Mouse (Mus musculus) embryonic facial prominence, embryonic 15.5 days (tissue): ENCODE measurements at regions not wholly inside any gene's neighbourhood (a gene's known extent, or its start where the extent isn't known, plus 50 kb on each side); places are given as distances from the start of the nearest gene placed in this dataset.

ENCODE experiments used
- ATAC-seq: fragments of 200-750 bp; cut with Nextera tagmentation; 2 replicates; pipeline ENCODE4 v1.8.0; 2017; ENCODE audit warnings: low read depth, moderate TSS enrichment; ENCODE audit not compliant: insufficient number of reproducible peaks, low FRiP score, low TSS enrichment
- H3K27ac ChIP-seq: fragments of 300-500 bp; sonication (generic); replicated peaks from 2 replicates; pipeline ENCODE4 v1.5.1; 2015; ENCODE audit warnings: mild to moderate bottlenecking, inconsistent platforms
- H3K27me3 ChIP-seq: fragments of 300-500 bp; sonication (generic); 2 replicates; pipeline ENCODE4 v1.6.1; 2015; ENCODE audit warnings: inconsistent platforms
- H3K36me3 ChIP-seq: fragments of 300-500 bp; sonication (generic); 2 replicates; pipeline ENCODE4 v1.6.1; 2015; ENCODE audit warnings: mild to moderate bottlenecking, inconsistent platforms
- H3K4me1 ChIP-seq: fragments of 300-500 bp; sonication (generic); 2 replicates; pipeline ENCODE4 v1.6.1; 2015; ENCODE audit warnings: inconsistent platforms
- H3K4me2 ChIP-seq: fragments of 300-500 bp; sonication (generic); replicated peaks from 2 replicates; pipeline ENCODE4 v1.6.1; 2015; ENCODE audit warnings: mild to moderate bottlenecking, inconsistent platforms
- H3K4me3 ChIP-seq: fragments of 300-500 bp; sonication (generic); replicated peaks from 2 replicates; pipeline ENCODE4 v1.5.1; 2015; ENCODE audit warnings: mild to moderate bottlenecking, inconsistent platforms
- H3K9ac ChIP-seq: fragments of 300-500 bp; sonication (generic); 2 replicates; pipeline ENCODE4 v1.6.1; 2015; ENCODE audit warnings: inconsistent platforms
- H3K9me3 ChIP-seq: fragments of 300-500 bp; sonication (generic); replicated peaks from 2 replicates; pipeline ENCODE4 v1.6.1; 2016; ENCODE audit warnings: inconsistent platforms
- WGBS: fragments of 180-500 bp; shearing (Covaris S2); methylation state at CpG from one replicate; pipeline ENCODE4 v1.1.7; 2015; 5-methylcytosine and 5-hydroxymethylcytosine counted together

DNA sequence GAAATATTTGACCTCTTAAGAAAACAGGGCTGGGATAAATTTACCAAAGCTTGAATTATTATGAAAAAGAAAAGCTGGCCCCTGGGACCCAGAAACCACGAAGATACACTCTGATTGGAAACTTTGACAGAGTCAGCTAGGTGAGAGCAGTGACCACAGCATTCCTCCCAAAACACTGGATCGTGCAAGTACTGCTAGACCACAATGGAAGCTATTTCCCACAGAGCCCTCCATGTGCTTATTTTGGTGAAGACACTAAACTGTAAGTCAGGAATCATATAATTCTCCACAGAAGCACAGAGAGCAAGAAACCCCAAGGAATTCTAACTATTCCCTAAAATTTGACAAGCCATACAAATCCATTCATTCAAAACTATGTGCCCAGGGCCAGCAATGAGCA is 243.6 kb upstream of the Mad2l1 start:
- Histone ChIP-seq H3K9ac (no peak overlapping the region), H3K9me3 (no peaks in the 10 kb centered on the region), H3K27ac (no peak overlapping the region), H3K4me1 (no peaks in the 10 kb centered on the region), H3K36me3 (no peaks in the 10 kb centered on the region), H3K4me2 (no peak overlapping the region), H3K4me3 (no peak overlapping the region), H3K27me3 (no peaks in the 10 kb centered on the region)
- 63% methylated on average over 2 of the region's 2 CpGs for WGBS
- ATAC-seq: no peak

DNA sequence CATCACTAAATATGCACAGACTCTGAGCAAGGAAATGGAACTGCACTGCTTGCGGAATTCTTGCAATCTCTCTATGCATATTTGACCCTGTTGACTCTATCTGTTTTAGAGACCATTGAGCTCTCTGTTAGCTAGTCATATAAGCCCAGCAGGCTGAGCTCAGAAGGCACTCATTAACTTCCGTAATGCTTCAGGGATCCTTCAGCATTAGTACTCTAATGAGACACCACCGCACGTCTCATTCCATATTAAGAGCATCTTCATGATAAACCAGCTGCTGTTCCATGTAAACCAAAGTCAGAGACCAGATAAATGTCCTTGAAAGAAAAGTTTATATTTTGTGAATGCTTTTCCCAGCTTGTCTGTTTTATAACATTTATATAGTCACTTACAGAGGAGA is 237.1 kb upstream of the Mad2l1 start:
- Histone ChIP-seq H3K4me2 (no peak overlapping the region), H3K27ac (no peak overlapping the region), H3K4me1 (no peaks in the 10 kb centered on the region), H3K36me3 (no peaks in the 10 kb centered on the region), H3K9me3 (no peaks in the 10 kb centered on the region), H3K9ac (no peak overlapping the region), H3K27me3 (no peaks in the 10 kb centered on the region), H3K4me3 (no peak overlapping the region)
- no peak for ATAC-seq
- 77% methylated on average over 4 of the region's 4 CpGs for WGBS

DNA sequence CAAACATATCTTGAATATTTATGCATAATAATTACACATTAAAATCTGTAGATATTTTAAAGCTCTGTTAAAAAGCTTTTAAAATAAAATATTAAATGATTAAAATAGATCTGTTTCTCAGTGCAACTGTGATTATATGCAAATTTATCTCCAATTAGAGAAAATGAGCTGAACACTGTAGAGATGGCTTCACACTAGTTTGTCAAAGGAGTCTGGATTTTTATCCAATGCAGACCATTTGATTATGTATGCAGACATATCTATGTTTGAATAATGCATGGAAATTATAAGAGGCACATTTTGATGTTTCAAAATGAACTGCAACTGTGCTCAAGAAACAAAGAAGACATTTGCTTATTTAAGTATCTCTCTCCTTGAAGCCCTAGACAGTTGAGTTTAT is 235.0 kb upstream of the Mad2l1 start:
- no peaks in the 10 kb centered on the region for H3K9me3 ChIP-seq
- H3K4me2 ChIP-seq: no peak overlapping the region
- no peak overlapping the region for H3K4me3 ChIP-seq
- no peak for ATAC-seq
- no peaks in the 10 kb centered on the region for H3K36me3 ChIP-seq
- H3K4me1 ChIP-seq: no peaks in the 10 kb centered on the region
- no peak overlapping the region for H3K9ac ChIP-seq
- H3K27ac ChIP-seq: no peak overlapping the region
- no peaks in the 10 kb centered on the region for H3K27me3 ChIP-seq

DNA sequence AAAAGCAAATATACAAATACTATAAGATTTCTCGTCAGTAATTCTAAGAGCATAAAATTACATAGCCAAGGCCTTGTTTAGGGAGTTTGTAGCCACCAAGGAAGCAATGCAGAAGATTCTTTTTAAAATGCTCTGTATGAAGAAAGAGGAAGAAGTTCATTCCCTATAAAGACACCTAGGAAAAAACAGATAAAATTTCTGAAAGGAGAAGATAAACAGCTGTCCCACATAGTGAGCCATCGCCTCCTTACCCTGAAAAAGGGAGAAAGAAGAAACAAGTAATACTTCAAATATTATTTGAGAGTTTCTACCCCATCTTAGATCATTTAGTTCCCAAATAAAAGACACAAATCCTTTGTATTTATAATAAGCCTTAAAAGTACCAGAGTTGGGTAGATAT is 190.3 kb upstream of the Mad2l1 start:
- no peak overlapping the region for H3K4me2 ChIP-seq
- H3K9ac ChIP-seq: no peak overlapping the region
- WGBS: 91% methylated on average over 2 of the region's 2 CpGs
- no peak overlapping the region for H3K4me3 ChIP-seq
- H3K9me3 ChIP-seq: no peaks in the 10 kb centered on the region
- ATAC-seq: no peak
- no peaks in the 10 kb centered on the region for H3K36me3 ChIP-seq
- no peak overlapping the region for H3K27ac ChIP-seq
- H3K27me3 ChIP-seq: no peaks in the 10 kb centered on the region
- no peaks in the 10 kb centered on the region for H3K4me1 ChIP-seq

DNA sequence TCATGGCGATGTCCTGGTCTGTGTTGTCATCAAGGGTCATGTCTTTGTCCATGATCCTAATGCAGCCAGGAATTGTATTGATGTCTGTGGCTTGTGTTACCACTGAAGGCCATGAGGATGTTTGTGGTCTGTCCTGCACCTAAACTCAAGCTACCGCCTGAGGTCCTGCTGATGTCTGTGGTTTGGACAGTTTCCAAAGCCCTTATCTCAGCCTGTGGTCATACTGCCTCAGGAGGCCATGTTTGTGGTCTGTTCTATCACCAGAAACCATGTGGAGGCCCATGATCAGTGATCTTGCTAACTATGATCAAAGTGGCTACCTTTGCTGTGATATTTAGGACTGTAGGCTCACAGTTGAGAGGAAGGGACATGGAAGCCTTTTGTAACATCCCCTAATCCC is 187.8 kb upstream of the Mad2l1 start:
- Histone ChIP-seq H3K4me1 (no peaks in the 10 kb centered on the region), H3K36me3 (no peaks in the 10 kb centered on the region), H3K9me3 (no peaks in the 10 kb centered on the region), H3K9ac (no peak overlapping the region), H3K27ac (no peak overlapping the region), H3K4me2 (no peak overlapping the region), H3K27me3 (no peaks in the 10 kb centered on the region), H3K4me3 (no peak overlapping the region)
- 80% methylated on average over 2 of the region's 2 CpGs for WGBS
- no peak for ATAC-seq

DNA sequence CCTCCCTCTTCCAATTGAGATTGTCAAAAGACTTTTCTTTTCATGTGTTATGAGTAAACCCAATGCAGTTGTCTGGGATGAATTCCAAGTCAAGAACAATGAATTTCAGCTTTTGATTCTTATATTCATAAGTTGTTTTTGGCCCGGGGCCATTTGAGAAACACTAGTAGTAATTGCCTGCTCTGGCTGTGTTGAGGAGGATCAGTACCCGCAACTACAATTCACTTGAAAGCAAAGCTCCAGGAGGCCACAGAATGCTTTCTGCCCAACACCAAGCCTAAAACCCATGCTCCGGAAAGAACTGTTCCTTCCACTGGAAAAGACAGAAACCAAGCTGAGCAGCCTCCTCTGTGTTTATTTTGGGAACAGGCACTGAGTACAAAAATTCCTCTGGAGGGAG is 174.1 kb upstream of the Mad2l1 start:
- WGBS: 28% methylated on average over 3 of the region's 3 CpGs
- Histone ChIP-seq H3K9me3 (no peaks in the 10 kb centered on the region), H3K9ac (no peak overlapping the region), H3K4me2 (no peak overlapping the region), H3K27me3 (no peaks in the 10 kb centered on the region), H3K27ac (no peak overlapping the region; the same call in 1 of the 2 replicates), H3K36me3 (no peaks in the 10 kb centered on the region), H3K4me3 (no peak overlapping the region), H3K4me1 (peaks cover 6% of the 10 kb centered on the region)
- no peak for ATAC-seq

DNA sequence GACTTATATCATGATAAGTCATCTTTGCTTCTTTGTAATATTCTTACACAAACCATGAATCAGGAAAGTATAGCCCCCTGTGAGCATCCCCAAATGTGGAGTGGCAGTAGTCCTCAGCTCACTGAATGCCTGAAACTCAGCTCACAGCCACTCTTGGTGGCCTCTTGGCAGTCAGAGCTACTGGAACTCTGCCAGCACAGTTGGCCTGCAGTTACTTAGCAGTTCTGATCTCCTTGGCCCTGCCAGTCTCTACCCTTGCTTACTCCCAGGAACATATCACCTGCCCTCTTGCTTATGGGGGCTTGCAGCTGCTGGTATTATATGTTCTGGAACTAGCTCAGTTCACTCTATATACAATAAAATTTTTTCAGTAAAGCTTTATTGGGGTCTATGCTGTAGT is 167.9 kb upstream of the Mad2l1 start:
- Histone ChIP-seq H3K4me1 (no peaks in the 10 kb centered on the region), H3K27ac (no peak overlapping the region), H3K4me2 (no peak overlapping the region), H3K9me3 (no peaks in the 10 kb centered on the region), H3K9ac (no peak overlapping the region), H3K36me3 (no peaks in the 10 kb centered on the region), H3K27me3 (no peaks in the 10 kb centered on the region), H3K4me3 (no peak overlapping the region)
- ATAC-seq: no peak

DNA sequence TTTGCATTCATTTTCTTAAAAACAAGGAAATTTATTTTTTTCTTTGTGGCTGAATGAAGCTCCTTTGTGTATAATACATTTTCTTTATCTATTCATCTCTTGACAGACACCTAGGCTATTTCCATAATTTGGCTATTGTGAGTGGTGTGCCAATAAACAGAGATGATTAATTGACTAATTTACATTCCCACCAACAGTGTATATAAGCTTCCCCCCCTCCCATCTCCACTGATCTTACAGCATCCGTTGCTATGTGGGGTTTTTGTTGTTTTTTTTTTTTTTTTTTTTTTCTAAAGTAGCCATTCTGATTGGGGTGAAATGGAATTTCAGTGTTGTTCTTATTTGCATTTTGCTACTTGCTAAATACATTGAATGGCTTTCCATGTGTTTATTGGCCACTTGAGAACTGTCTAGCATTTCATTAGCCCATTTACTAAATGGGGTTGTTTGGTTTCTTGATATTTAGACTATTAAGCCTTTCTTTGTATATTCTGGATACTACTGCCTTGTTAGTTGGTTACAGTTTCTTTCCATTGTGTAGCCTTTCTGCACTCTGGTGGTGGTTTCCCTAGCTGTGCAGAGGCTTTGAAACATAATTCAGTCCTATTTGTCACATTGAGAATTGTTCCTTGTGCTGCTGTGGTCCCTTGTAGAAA is 153.8 kb upstream of the Mad2l1 start:
- Histone ChIP-seq H3K27me3 (no peaks in the 10 kb centered on the region), H3K9ac (no peak overlapping the region), H3K36me3 (no peaks in the 10 kb centered on the region), H3K4me1 (no peaks in the 10 kb centered on the region), H3K27ac (no peak overlapping the region), H3K4me2 (no peak overlapping the region), H3K9me3 (no peaks in the 10 kb centered on the region), H3K4me3 (no peak overlapping the region)
- WGBS: 65% methylated on average over 1 of the region's 1 CpGs
- ATAC-seq: no peak

DNA sequence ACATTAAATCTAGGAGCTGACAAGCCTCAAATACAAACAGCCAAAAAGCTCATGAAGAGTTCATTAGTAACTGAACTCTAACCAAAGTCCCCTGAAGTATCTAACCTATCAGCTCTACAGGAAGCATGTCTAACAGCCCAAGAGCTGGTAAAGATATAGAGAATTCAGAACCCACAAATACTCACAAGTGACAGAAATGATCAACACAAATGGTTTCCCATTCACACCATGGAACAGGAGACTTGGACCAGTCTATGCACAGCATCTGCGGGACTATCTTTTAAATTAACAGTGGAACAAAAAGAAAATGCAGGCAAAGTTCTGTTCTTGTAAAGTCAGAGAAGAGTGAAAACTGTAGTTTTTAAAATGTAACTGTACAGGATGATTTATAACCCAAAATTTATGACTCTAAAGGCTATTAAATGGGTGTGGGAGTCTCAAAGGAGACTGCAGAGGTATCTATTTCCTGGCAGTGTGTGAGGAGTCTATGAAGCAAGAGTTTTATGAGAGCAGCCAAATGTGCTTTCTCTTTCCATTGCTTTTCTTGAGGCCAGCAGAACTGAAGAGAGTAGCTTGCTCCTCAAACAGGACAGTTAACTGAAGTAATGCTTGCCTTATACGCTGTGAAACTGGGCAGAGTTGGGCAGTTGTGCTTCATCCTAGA is 152.7 kb upstream of the Mad2l1 start:
- Histone ChIP-seq H3K36me3 (no peaks in the 10 kb centered on the region), H3K27me3 (no peaks in the 10 kb centered on the region), H3K4me1 (no peaks in the 10 kb centered on the region), H3K4me2 (no peak overlapping the region), H3K27ac (no peak overlapping the region), H3K9me3 (no peaks in the 10 kb centered on the region), H3K4me3 (no peak overlapping the region), H3K9ac (no peak overlapping the region)
- WGBS: 86% methylated on average over 2 of the region's 2 CpGs
- ATAC-seq: no peak

DNA sequence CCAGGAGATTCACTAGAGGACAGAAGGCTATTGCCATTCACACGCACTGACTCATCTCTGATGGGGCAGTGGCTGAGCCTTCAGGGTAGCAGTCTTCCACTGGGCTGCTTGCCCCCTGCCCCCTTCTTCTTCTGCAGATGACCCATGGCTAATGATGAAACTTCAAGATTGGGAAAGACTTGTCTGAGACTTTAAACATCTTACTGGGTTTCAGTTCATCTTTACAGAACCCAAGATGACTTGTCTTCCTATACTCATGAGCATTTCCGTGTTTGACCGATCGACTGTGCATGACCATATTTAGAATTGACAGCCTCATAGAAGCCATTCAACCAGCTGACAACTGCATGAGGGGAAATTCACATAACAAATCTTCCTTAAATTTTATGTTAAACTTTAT is 140.0 kb upstream of the Mad2l1 start:
- Histone ChIP-seq H3K4me2 (no peak overlapping the region), H3K36me3 (no peaks in the 10 kb centered on the region), H3K4me3 (no peak overlapping the region), H3K27ac (no peak overlapping the region), H3K27me3 (no peaks in the 10 kb centered on the region), H3K9me3 (no peaks in the 10 kb centered on the region), H3K4me1 (no peaks in the 10 kb centered on the region), H3K9ac (no peak overlapping the region)
- 90% methylated on average over 4 of the region's 4 CpGs for WGBS
- ATAC-seq: no peak

DNA sequence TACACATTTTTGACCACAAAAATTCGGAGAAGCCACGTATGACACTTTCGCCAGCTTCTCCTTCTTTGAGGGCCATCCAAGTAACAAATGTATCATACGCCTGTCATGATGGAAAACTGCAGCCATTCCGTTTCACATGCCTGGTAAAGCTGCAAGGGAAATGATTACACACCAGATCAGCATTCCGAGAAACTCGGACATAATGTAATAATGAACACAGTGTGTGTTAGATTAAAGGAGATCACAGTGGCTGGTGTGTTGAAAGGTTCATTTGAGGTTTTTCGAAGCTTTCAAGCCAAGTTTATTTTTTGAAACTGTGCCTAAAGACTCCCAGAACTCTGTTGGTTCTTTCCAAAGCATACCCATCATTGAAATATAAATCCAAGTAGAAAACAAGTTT is 137.8 kb upstream of the Mad2l1 start:
- Histone ChIP-seq H3K36me3 (no peaks in the 10 kb centered on the region), H3K9ac (no peak overlapping the region), H3K27ac (no peak overlapping the region), H3K4me1 (peaks cover 4% of the 10 kb centered on the region; the same call in 1 of the 2 replicates), H3K4me2 (no peak overlapping the region), H3K9me3 (no peaks in the 10 kb centered on the region), H3K4me3 (no peak overlapping the region), H3K27me3 (no peaks in the 10 kb centered on the region)
- no peak for ATAC-seq
- 33% methylated on average over 8 of the region's 8 CpGs for WGBS

DNA sequence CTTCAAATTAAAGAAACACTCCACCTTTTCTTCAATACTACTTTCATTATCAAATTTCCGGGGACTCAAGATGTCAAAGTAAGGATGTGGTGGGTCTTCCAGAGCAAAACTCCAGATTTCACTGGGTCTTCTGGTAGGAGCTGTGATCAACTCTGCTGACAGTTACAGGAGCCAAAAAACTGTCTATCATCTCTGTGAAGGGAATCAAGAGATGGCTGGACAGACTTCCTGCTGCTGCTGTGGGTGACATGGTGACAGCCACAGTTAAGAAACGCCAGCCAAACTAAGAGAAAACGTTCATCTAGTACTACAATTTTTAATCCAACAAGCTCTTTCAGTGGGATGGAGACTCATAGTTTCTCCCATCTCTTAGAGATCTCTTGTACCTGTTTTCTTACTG is 136.5 kb upstream of the Mad2l1 start:
- Histone ChIP-seq H3K4me2 (no peak overlapping the region), H3K27me3 (no peaks in the 10 kb centered on the region), H3K36me3 (no peaks in the 10 kb centered on the region), H3K4me3 (no peak overlapping the region), H3K27ac (no peak overlapping the region), H3K9ac (no peak overlapping the region), H3K4me1 (peaks cover 4% of the 10 kb centered on the region; the same call in 1 of the 2 replicates), H3K9me3 (no peaks in the 10 kb centered on the region)
- ATAC-seq: no peak
- WGBS: 77% methylated on average over 3 of the region's 3 CpGs
